Mouse (Mus musculus) hindbrain, embryonic 11.5 days (tissue): ENCODE data around the gene Gsdmc4. TPM values are rescaled to one million over a fixed set of nuclear protein-coding genes. Genes with fewer than 3 reads are reported as not detected.
"Not testable (repeated sequence)": the region's sequence is repeated elsewhere in the genome, so short reads cannot be mapped to it uniquely, and the experiment has no call there.

Experiments used
- ATAC-seq: fragments of 200-750 bp; cut with Nextera tagmentation; 2 replicates; pipeline ENCODE4 v1.8.0; 2017; ENCODE audit warnings: mild to moderate bottlenecking, moderate TSS enrichment, moderate library complexity; ENCODE audit not compliant: low FRiP score
- DNase-seq: peaks from one replicate; pipeline ENCODE4 v3.0.0-alpha.2; 2015; ENCODE audit warnings: low spot score
- H3K27ac ChIP-seq: fragments of 300-500 bp; sonication (generic); 2 replicates; pipeline ENCODE4 v1.5.1; 2014; ENCODE audit warnings: mild to moderate bottlenecking, low read depth, low read length
- H3K27me3 ChIP-seq: fragments of 300-500 bp; sonication (generic); 2 replicates; pipeline ENCODE4 v1.6.1; 2014; ENCODE audit warnings: mild to moderate bottlenecking, low read length, moderate library complexity, mixed read lengths; ENCODE audit not compliant: control insufficient read depth, insufficient read depth
- H3K36me3 ChIP-seq: fragments of 300-500 bp; sonication (generic); 2 replicates; pipeline ENCODE4 v1.6.1; 2014; ENCODE audit warnings: mild to moderate bottlenecking, low read length, moderate library complexity, mixed read lengths; ENCODE audit not compliant: control insufficient read depth, insufficient read depth
- H3K4me1 ChIP-seq: fragments of 300-500 bp; sonication (generic); replicated peaks from 2 replicates; pipeline ENCODE4 v1.6.1; 2014; ENCODE audit warnings: low read length, mixed read lengths; ENCODE audit not compliant: control insufficient read depth, insufficient read depth
- H3K4me2 ChIP-seq: fragments of 300-500 bp; sonication (generic); replicated peaks from 2 replicates; pipeline ENCODE4 v1.6.1; 2014; ENCODE audit warnings: mild to moderate bottlenecking, low read depth, low read length
- H3K4me3 ChIP-seq: fragments of 300-500 bp; sonication (generic); 2 replicates; pipeline ENCODE4 v1.5.1; 2014; ENCODE audit warnings: low read depth, low read length
- H3K9ac ChIP-seq: fragments of 300-500 bp; sonication (generic); 2 replicates; pipeline ENCODE4 v1.6.1; 2014; ENCODE audit warnings: low read depth, low read length
- H3K9me3 ChIP-seq: fragments of 300-500 bp; sonication (generic); 2 replicates; pipeline ENCODE4 v1.6.1; 2016; ENCODE audit warnings: low read length; ENCODE audit not compliant: control insufficient read depth
- WGBS: fragments of 180-500 bp; shearing (Covaris S2); extraction: QIAGEN DNeasy Blood & Tissue Kit; methylation state at CpG from one replicate; pipeline ENCODE4 v1.1.7; 2014; 5-methylcytosine and 5-hydroxymethylcytosine counted together
- polyA plus RNA-seq: library from polyadenylated mRNA; unstranded; fragments of >200 nt; fragmentation: Nextera tagmentation; extraction: Ambion mirVana; gene quantifications from 2 replicates; pipeline ENCODE4 v1.2.1, GENCODE M21; 2014

The Gsdmc4 gene
- polyA plus RNA-seq = not detected in 2 replicates

GRCm38 (mm10) chr15:63912197-63912596 lies at the start of gene Gsdmc4:
Gene Gsdmc4, minus strand, starts transcription at chr15:63912297.
- H3K27me3 ChIP-seq, H3K36me3 ChIP-seq, H3K27ac ChIP-seq, H3K9ac ChIP-seq, H3K4me3 ChIP-seq, ATAC-seq, H3K4me2 ChIP-seq, H3K4me1 ChIP-seq, DNase-seq, H3K9me3 ChIP-seq: not testable (repeated sequence)
- 90% methylated on average over 2 of the region's 2 CpGs for WGBS

- Histone ChIP-seq H3K4me2 (no peak overlapping the region), H3K36me3 (no peaks in the 10 kb centered on the region), H3K4me3 (no peak overlapping the region), H3K9me3 (no peaks in the 10 kb centered on the region), H3K27ac (no peak overlapping the region), H3K27me3 (no peaks in the 10 kb centered on the region), H3K9ac (no peak overlapping the region), H3K4me1 (no peaks in the 10 kb centered on the region)
- WGBS = 98% methylated on average over 2 of the region's 2 CpGs
- ATAC-seq (no peak), DNase-seq (no peak)
Observed at GRCm38 (mm10) chr15:63960542-63960941, 48.4 kb upstream of the Gsdmc4 start.

- DNase-seq = no peak
- Histone ChIP-seq H3K4me3 (no peak overlapping the region), H3K9ac (no peak overlapping the region), H3K4me1 (no peaks in the 10 kb centered on the region), H3K27me3 (no peaks in the 10 kb centered on the region), H3K36me3 (no peaks in the 10 kb centered on the region), H3K4me2 (no peak overlapping the region), H3K27ac (no peak overlapping the region), H3K9me3 (no peaks in the 10 kb centered on the region)
- no peak for ATAC-seq
Observed at GRCm38 (mm10) chr15:63957553-63957952, 45.5 kb upstream of the Gsdmc4 start.

GRCm38 (mm10) chr15:63953256-63953655 lies 41.2 kb upstream of the Gsdmc4 start:
- ATAC-seq (no peak), DNase-seq (no peak)
- Histone ChIP-seq H3K27me3 (no peaks in the 10 kb centered on the region), H3K4me3 (no peak overlapping the region), H3K9me3 (no peaks in the 10 kb centered on the region), H3K4me2 (no peak overlapping the region), H3K27ac (no peak overlapping the region), H3K36me3 (no peaks in the 10 kb centered on the region), H3K4me1 (no peaks in the 10 kb centered on the region), H3K9ac (no peak overlapping the region)
- WGBS = 91% methylated on average over 4 of the region's 4 CpGs

GRCm38 (mm10) chr15:63941221-63941620 lies 29.1 kb upstream of the Gsdmc4 start:
- DNase-seq (no peak), ATAC-seq (no peak)
- Histone ChIP-seq H3K9me3 (no peaks in the 10 kb centered on the region), H3K36me3 (no peaks in the 10 kb centered on the region), H3K27me3 (no peaks in the 10 kb centered on the region), H3K27ac (no peak overlapping the region), H3K4me2 (no peak overlapping the region), H3K4me1 (no peaks in the 10 kb centered on the region), H3K4me3 (no peak overlapping the region), H3K9ac (no peak overlapping the region)
- 88% methylated on average over 1 of the region's 1 CpGs for WGBS

GRCm38 (mm10) chr15:63932656-63933055 lies 20.6 kb upstream of the Gsdmc4 start:
- Histone ChIP-seq H3K4me2 (no peak overlapping the region), H3K9me3 (no peaks in the 10 kb centered on the region), H3K9ac (no peak overlapping the region), H3K27ac (no peak overlapping the region), H3K4me1 (no peaks in the 10 kb centered on the region), H3K4me3 (no peak overlapping the region), H3K27me3 (no peaks in the 10 kb centered on the region), H3K36me3 (no peaks in the 10 kb centered on the region)
- DNase-seq (no peak), ATAC-seq (no peak)
- WGBS = 95% methylated on average over 1 of the region's 1 CpGs

- H3K27ac ChIP-seq = no peak overlapping the region
- no peak overlapping the region for H3K9ac ChIP-seq
- no peaks in the 10 kb centered on the region for H3K9me3 ChIP-seq
- no peak overlapping the region for H3K4me3 ChIP-seq
- DNase-seq (no peak), ATAC-seq (no peak)
- WGBS = 97% methylated on average over 1 of the region's 1 CpGs
- H3K27me3 ChIP-seq = no peaks in the 10 kb centered on the region
- no peaks in the 10 kb centered on the region for H3K36me3 ChIP-seq
- H3K4me1 ChIP-seq = no peaks in the 10 kb centered on the region
- no peak overlapping the region for H3K4me2 ChIP-seq
Observed at GRCm38 (mm10) chr15:63931404-63931803, 19.3 kb upstream of the Gsdmc4 start.

GRCm38 (mm10) chr15:63930107-63931041 lies 18.3 kb upstream of the Gsdmc4 start:
- WGBS = 94% methylated on average over 18 of the region's 18 CpGs
- DNase-seq (no peak), ATAC-seq (no peak)
- Histone ChIP-seq H3K4me3 (no peak overlapping the region), H3K27ac (no peak overlapping the region), H3K9me3 (no peaks in the 10 kb centered on the region), H3K4me2 (no peak overlapping the region), H3K27me3 (no peaks in the 10 kb centered on the region), H3K4me1 (no peaks in the 10 kb centered on the region), H3K9ac (no peak overlapping the region), H3K36me3 (no peaks in the 10 kb centered on the region)

GRCm38 (mm10) chr15:63926201-63926600 lies 14.1 kb upstream of the Gsdmc4 start:
- H3K9me3 ChIP-seq = no peaks in the 10 kb centered on the region
- ATAC-seq = no peak
- no peak overlapping the region for H3K4me3 ChIP-seq
- H3K4me1 ChIP-seq = no peaks in the 10 kb centered on the region
- no peaks in the 10 kb centered on the region for H3K36me3 ChIP-seq
- no peak overlapping the region for H3K27ac ChIP-seq
- H3K4me2 ChIP-seq = no peak overlapping the region
- no peak for DNase-seq
- no peak overlapping the region for H3K9ac ChIP-seq
- no peaks in the 10 kb centered on the region for H3K27me3 ChIP-seq
- WGBS = 90% methylated on average over 3 of the region's 3 CpGs
